Mouse (Mus musculus) embryonic facial prominence, embryonic 13.5 days (tissue): ENCODE measurements around the gene Msrb2. TPM values are rescaled to one million over a fixed set of nuclear protein-coding genes. Genes with fewer than 3 reads are reported as not detected.
A peak's percentile ranks its signal among the peaks of the same experiment; 100 is the strongest.

ENCODE experiments used
- ATAC-seq: fragments of 200-750 bp; cut with Nextera tagmentation; 2 replicates; pipeline ENCODE4 v1.8.0; 2017; ENCODE audit warnings: low read depth; ENCODE audit not compliant: insufficient number of reproducible peaks, insufficient read depth, low FRiP score, low TSS enrichment
- H3K27ac ChIP-seq: fragments of 300-500 bp; sonication (generic); 2 replicates; pipeline ENCODE4 v1.5.1; 2015; ENCODE audit warnings: moderate library complexity, mild to moderate bottlenecking, inconsistent platforms
- H3K27me3 ChIP-seq: fragments of 300-500 bp; sonication (generic); 2 replicates; pipeline ENCODE4 v1.6.1; 2015; ENCODE audit warnings: mild to moderate bottlenecking, inconsistent platforms
- H3K36me3 ChIP-seq: fragments of 300-500 bp; sonication (generic); 2 replicates; pipeline ENCODE4 v1.6.1; 2015; ENCODE audit warnings: mild to moderate bottlenecking, inconsistent platforms
- H3K4me1 ChIP-seq: fragments of 300-500 bp; sonication (generic); 2 replicates; pipeline ENCODE4 v1.6.1; 2015; ENCODE audit warnings: inconsistent platforms
- H3K4me2 ChIP-seq: fragments of 300-500 bp; sonication (generic); 2 replicates; pipeline ENCODE4 v1.6.1; 2015; ENCODE audit warnings: moderate library complexity, mild to moderate bottlenecking, inconsistent platforms
- H3K4me3 ChIP-seq: fragments of 300-500 bp; sonication (generic); 2 replicates; pipeline ENCODE4 v1.5.1; 2015; ENCODE audit warnings: mild to moderate bottlenecking, inconsistent platforms
- H3K9ac ChIP-seq: fragments of 300-500 bp; sonication (generic); 2 replicates; pipeline ENCODE4 v1.6.1; 2015; ENCODE audit warnings: mild to moderate bottlenecking, inconsistent platforms
- H3K9me3 ChIP-seq: fragments of 300-500 bp; sonication (generic); 2 replicates; pipeline ENCODE4 v1.6.1; 2016; ENCODE audit warnings: inconsistent platforms
- WGBS: fragments of 180-500 bp; shearing (Covaris S2); methylation state at CpG from one replicate; pipeline ENCODE4 v1.1.7; 2015; ENCODE audit warnings: mixed read lengths; 5-methylcytosine and 5-hydroxymethylcytosine counted together
- polyA plus RNA-seq: library from polyadenylated mRNA; unstranded; fragments of >200 nt; fragmentation: Nextera tagmentation; extraction: Ambion mirVana; gene quantifications from 2 replicates; pipeline ENCODE4 v1.2.1, GENCODE M21; 2015

The Msrb2 gene
- polyA plus RNA-seq, 1 experiment from 2014 or later, result 29.2 TPM

DNA sequence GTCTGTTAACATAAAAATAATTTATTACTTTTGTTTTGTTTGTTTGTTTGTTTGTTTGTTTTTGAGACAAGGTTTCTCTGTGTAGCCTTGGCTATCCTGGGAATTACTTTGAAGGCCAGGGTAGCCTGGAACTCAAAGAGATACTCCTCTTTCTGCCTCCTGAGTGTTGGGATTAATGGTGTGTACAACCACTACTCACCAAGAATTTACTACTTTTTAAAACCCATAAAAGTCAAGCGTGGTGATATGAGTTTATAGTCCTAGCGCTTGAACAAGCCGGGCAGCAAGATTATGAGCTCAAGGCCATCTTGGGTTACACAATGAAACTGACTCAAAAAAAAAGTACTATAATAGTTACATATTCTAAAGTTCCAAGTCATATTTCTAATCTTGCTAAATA lies 20.4 kb downstream of the Msrb2 start:
- no peaks in the 10 kb centered on the region for H3K4me1 ChIP-seq

DNA sequence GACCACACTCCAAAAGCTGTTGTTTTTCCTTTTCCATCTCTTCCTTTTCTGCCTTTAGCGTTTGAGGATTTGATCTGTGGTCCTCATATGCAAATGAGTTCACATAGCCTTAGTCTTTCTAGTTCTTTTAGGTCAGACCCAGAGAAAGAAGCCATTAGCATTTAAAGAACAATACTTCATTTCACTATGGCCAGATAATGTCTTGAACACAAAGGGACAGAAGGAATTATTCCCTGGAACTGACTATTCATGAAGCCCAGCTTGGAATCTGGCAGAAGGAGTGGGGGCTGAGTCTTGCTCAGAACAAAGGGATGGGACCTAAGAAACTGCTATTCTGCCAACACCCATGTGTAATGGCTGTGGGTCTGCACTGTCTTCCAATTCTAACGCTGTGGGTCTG lies 21.6 kb downstream of the Msrb2 start:
- Histone ChIP-seq H3K27me3 (no peaks in the 10 kb centered on the region), H3K4me1 (no peaks in the 10 kb centered on the region), H3K9me3 (no peaks in the 10 kb centered on the region; the same call in 1 of the 2 replicates), H3K4me3 (no peak overlapping the region), H3K27ac (no peak overlapping the region), H3K4me2 (no peak overlapping the region), H3K9ac (no peak overlapping the region), H3K36me3 (peaks cover 12% of the 10 kb centered on the region)
- WGBS, result 31% methylated on average over 2 of the region's 2 CpGs
- no peak for ATAC-seq

More for the DNA sequence above, 20.4 kb downstream of the Msrb2 start:
- H3K9me3 ChIP-seq, result no peaks in the 10 kb centered on the region
- no peak for ATAC-seq
- no peak overlapping the region for H3K4me2 ChIP-seq
- no peak overlapping the region for H3K9ac ChIP-seq
- H3K36me3 ChIP-seq, result peaks cover 11% of the 10 kb centered on the region; the same call in 1 of the 2 replicates
- no peak overlapping the region for H3K27ac ChIP-seq
- H3K27me3 ChIP-seq, result no peaks in the 10 kb centered on the region
- H3K4me3 ChIP-seq, result no peak overlapping the region
- 91% methylated on average over 3 of the region's 3 CpGs for WGBS

DNA sequence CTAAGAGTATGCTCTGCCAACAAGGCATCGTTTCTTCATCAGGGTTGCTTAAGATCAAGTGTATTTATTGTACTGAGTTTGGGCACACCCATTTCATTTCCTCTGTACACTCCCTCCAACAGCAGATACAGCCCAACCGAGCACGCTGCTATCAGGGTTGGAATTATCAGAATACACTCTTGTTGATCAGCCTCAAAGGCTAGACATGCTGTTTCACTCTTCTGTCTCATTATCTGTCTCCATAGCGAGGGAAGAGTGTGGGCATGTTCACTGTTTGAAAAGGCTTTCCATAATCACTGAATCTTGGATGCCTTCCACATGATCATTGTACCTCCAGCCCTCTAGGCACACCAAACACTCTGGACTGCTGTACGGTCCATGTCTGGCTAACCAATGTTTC lies 34.2 kb downstream of the Msrb2 start:
- Histone ChIP-seq H3K9me3 (no peaks in the 10 kb centered on the region), H3K36me3 (no peaks in the 10 kb centered on the region), H3K9ac (no peak overlapping the region), H3K4me1 (peaks cover 12% of the 10 kb centered on the region), H3K4me3 (no peak overlapping the region), H3K4me2 (no peak overlapping the region), H3K27me3 (no peaks in the 10 kb centered on the region), H3K27ac (no peak overlapping the region)
- WGBS, result 76% methylated on average over 5 of the region's 5 CpGs
- ATAC-seq, result no peak

DNA sequence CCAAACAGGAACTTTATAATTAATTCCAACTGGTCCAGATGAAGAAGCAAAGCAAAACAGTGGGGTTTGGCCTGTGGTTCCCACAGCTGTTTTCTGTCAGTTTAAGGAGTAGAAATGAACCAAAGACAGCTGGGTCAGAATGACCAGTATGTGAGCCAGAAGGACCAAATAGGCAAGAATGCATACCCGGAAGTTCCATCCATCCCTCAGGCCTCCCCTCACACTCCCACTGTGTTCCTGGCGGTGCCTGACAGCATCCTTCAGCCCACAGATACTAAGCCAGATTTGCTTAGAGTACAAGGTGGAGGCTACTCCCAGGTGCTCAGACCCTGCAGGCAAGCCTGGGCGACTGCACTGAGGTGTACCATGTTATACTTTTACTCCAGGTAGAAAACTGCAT lies 35.3 kb downstream of the Msrb2 start:
- no peaks in the 10 kb centered on the region for H3K36me3 ChIP-seq
- H3K4me3 ChIP-seq, result no peak overlapping the region
- H3K4me1 ChIP-seq, result peaks cover 12% of the 10 kb centered on the region
- no peak overlapping the region for H3K4me2 ChIP-seq
- 25% methylated on average over 3 of the region's 3 CpGs for WGBS
- H3K27me3 ChIP-seq, result no peaks in the 10 kb centered on the region
- no peak overlapping the region for H3K27ac ChIP-seq
- no peak for ATAC-seq
- no peaks in the 10 kb centered on the region for H3K9me3 ChIP-seq
- H3K9ac ChIP-seq, result no peak overlapping the region

DNA sequence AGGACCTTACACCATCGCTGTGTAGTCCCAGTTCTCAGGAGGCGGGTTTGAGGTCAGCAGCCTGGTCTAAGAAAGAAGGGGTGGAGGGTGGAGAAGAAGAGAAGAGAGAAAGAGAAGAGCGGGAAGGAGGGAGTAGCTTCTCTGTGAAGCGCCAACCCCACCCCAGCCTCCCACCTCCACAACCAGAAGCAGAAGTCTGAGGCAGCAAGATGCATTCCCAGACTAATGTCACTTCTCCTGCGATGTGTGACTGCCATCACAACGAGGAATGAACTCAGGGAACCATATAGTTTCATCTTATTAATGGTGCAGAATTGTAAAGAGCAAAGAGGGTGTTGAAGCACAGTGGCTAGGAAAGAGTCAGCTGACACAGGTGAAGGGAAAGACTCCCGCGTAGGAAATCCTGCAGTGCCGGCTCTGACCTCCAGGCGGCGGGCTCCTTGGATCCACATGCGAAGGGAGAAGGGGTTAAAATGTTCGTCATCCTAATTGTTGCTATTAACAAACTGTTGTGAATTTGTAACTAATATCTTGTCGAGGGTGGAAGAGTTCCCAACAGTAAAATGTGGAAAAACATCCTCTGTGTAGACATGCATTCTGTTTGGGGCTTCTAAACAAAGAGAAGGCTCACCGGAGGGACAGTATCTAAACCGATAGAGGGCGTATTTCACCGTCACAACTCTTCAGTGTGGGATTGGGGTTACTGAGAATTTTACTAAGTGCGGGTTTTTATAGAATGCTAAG lies 43.2 kb downstream of the Msrb2 start:
- H3K4me3 ChIP-seq, result peak overlapping the region; percentile 26
- no peaks in the 10 kb centered on the region for H3K9me3 ChIP-seq
- WGBS, result 19% methylated on average over 19 of the region's 19 CpGs
- H3K36me3 ChIP-seq, result no peaks in the 10 kb centered on the region
- peaks cover 21% of the 10 kb centered on the region for H3K27me3 ChIP-seq
- H3K27ac ChIP-seq, result no peak overlapping the region
- peak overlapping the region; percentile 54 for H3K4me2 ChIP-seq
- no peaks in the 10 kb centered on the region for H3K4me1 ChIP-seq
- H3K9ac ChIP-seq, result peak overlapping the region; percentile 44; the same call in 1 of the 2 replicates
- ATAC-seq, result no peak

DNA sequence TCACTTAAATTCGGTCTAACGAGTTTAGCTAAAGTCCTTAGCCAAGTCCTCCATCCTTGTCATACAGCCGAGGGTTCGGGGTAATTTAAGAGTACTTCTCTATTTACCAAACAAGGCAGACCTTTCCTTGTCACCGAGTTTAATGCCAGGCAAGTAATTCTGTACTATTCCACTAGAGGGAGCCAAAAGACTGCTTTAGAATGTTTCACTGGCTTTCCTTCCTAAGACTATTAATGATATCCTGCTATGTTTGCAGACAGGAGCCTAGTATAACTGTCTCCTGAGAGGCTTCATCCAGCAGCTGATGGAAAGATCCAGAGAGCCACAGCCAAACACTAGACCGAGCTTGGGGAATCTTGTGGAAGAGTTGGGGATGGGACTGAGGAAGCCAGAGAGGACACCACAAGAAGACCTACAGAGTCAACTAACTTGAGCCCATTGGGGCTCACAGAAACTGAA lies 43.9 kb downstream of the Msrb2 start:
- H3K4me2 ChIP-seq, result peak overlapping the region; percentile 54
- no peak for ATAC-seq
- H3K36me3 ChIP-seq, result no peaks in the 10 kb centered on the region
- WGBS, result 4% methylated on average over 6 of the region's 6 CpGs
- H3K4me3 ChIP-seq, result peak overlapping the region; percentile 26
- H3K27ac ChIP-seq, result no peak overlapping the region
- no peaks in the 10 kb centered on the region for H3K9me3 ChIP-seq
- H3K4me1 ChIP-seq, result no peaks in the 10 kb centered on the region
- H3K9ac ChIP-seq, result peak overlapping the region; percentile 44; the same call in 1 of the 2 replicates
- peaks cover 25% of the 10 kb centered on the region for H3K27me3 ChIP-seq

DNA sequence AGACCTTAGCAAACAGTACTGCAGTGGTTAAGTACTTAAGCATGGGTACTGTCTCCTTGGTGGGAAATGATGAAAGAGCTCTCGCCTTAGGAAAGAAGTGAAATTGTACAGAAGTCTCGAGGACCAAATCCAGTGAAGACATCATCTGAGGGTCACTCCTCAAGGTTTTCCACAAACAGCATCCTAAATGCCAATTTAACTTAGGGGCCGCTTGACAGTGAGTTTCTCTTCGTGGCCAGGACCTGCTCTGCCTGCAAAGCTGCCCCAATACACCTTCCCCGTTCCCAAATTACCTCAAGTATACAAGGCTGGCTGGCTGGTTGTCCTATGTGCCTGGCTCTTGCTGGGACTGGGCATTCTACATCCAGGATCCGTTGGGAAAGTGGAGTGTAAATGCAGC lies 44.8 kb downstream of the Msrb2 start:
- no peaks in the 10 kb centered on the region for H3K9me3 ChIP-seq
- H3K4me3 ChIP-seq, result no peak overlapping the region
- no peak overlapping the region for H3K4me2 ChIP-seq
- no peaks in the 10 kb centered on the region for H3K36me3 ChIP-seq
- no peak for ATAC-seq
- H3K9ac ChIP-seq, result no peak overlapping the region
- 63% methylated on average over 6 of the region's 6 CpGs for WGBS
- H3K27ac ChIP-seq, result no peak overlapping the region
- H3K4me1 ChIP-seq, result no peaks in the 10 kb centered on the region
- H3K27me3 ChIP-seq, result peaks cover 25% of the 10 kb centered on the region

DNA sequence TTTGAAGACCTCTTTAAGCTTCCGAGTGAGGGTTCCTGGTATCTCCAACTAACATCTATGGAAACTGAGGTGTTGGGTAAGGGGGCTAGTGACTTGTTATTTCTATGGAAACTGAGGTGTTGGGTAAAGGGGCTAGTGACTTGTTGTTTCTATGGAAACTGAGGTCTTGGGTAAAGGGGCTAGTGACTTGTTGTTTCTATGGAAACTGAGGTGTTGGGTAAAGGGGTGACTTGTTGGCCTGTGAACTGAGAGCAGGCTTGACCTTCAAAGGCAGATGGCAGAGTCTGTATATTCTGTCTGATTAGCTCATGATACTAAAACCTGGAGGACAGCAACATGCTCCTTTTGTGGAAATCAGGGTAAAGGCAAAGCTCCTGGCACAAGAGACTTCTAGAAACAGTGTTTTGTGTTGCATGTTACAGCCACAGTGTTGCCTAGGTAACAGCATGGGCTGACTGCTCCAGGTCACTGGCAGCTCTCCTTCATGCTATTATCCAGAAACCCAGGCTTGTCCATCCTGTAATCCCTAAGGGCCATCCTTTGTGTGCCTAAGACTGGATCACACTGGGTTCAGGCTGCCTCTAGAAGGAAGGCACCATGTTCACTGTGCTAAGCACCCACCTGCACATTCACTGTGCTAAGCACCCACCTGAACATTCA lies 48.6 kb downstream of the Msrb2 start:
- H3K4me2 ChIP-seq, result no peak overlapping the region
- no peaks in the 10 kb centered on the region for H3K4me1 ChIP-seq
- no peak for ATAC-seq
- no peak overlapping the region for H3K9ac ChIP-seq
- no peaks in the 10 kb centered on the region for H3K36me3 ChIP-seq
- no peak overlapping the region for H3K4me3 ChIP-seq
- WGBS, result 79% methylated on average over 1 of the region's 1 CpGs
- H3K27ac ChIP-seq, result no peak overlapping the region
- peaks cover 57% of the 10 kb centered on the region for H3K27me3 ChIP-seq
- H3K9me3 ChIP-seq, result no peaks in the 10 kb centered on the region

DNA sequence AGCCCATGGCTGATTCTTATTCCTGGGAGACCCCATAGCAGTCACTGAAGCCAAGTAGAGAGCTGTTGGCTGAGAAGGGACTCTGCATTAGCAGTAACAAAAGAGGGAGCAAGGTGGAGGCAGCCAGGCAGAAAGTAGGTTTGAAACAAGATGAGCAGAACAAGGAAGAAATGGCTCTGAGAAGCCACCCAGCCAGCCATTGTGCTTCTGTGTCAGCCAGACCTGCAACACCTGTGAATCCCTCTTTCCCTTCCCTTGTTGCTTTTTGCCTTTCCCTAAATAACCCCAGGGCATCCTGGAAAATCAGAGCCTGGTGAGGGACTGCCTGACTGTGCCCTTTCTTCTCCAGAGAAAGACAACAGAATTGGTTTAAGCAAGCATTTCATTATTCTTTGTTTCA lies 51.0 kb downstream of the Msrb2 start:
- no peak overlapping the region for H3K4me2 ChIP-seq
- H3K4me1 ChIP-seq, result no peaks in the 10 kb centered on the region
- no peaks in the 10 kb centered on the region for H3K9me3 ChIP-seq
- H3K36me3 ChIP-seq, result no peaks in the 10 kb centered on the region
- H3K27me3 ChIP-seq, result peaks cover 63% of the 10 kb centered on the region
- H3K27ac ChIP-seq, result no peak overlapping the region
- no peak for ATAC-seq
- no peak overlapping the region for H3K9ac ChIP-seq
- no peak overlapping the region for H3K4me3 ChIP-seq

DNA sequence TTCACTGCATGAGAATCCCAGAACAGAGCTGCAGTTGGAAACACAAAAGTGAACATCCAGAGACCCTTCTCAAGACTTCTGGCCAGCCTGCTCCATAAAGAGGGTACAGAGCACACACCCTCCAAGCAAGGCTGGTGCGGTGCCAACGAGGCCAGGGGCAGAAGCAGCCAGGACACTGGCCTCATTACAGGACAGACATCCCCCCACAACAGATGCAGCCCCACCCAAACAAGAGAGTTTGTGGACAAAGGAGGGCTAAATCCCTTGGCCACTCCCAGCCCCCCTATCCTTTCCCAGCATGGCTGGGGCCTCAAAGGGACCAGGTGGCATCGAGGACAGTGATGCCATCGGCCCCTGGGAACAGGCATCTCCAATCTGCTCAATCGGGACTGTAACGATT lies 51.8 kb downstream of the Msrb2 start:
- 71% methylated on average over 6 of the region's 6 CpGs for WGBS
- Histone ChIP-seq H3K9me3 (no peaks in the 10 kb centered on the region), H3K36me3 (no peaks in the 10 kb centered on the region), H3K9ac (no peak overlapping the region), H3K4me3 (no peak overlapping the region), H3K4me2 (no peak overlapping the region), H3K27ac (no peak overlapping the region), H3K27me3 (peaks cover 64% of the 10 kb centered on the region), H3K4me1 (no peaks in the 10 kb centered on the region)
- ATAC-seq, result no peak

DNA sequence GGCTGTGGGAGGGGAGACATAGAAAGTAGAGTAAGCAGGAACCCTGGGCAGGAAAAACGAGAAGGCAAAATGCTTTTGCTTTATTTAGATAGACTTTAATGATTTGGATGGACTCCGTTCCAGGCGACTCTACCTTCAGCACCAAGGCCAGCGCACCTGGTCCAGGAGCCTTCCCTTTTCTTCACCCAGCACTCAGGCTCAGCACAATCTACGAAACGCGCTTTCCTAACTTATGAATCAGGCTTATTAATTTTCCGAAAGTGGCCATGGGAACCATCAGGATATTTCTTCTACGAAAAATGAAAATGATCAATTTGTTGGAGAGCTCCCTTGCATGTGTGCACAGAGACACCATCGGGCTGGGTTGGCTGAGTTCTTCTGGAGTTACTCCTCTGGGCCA lies 57.8 kb downstream of the Msrb2 start:
- no peaks in the 10 kb centered on the region for H3K36me3 ChIP-seq
- no peak overlapping the region for H3K4me2 ChIP-seq
- H3K9ac ChIP-seq, result no peak overlapping the region
- WGBS, result 2% methylated on average over 10 of the region's 10 CpGs
- H3K9me3 ChIP-seq, result no peaks in the 10 kb centered on the region
- H3K4me3 ChIP-seq, result no peak overlapping the region
- ATAC-seq, result no peak
- no peak overlapping the region for H3K27ac ChIP-seq
- H3K4me1 ChIP-seq, result peaks cover 20% of the 10 kb centered on the region
- H3K27me3 ChIP-seq, result peaks cover 93% of the 10 kb centered on the region
